In the genomic region with DNA sequence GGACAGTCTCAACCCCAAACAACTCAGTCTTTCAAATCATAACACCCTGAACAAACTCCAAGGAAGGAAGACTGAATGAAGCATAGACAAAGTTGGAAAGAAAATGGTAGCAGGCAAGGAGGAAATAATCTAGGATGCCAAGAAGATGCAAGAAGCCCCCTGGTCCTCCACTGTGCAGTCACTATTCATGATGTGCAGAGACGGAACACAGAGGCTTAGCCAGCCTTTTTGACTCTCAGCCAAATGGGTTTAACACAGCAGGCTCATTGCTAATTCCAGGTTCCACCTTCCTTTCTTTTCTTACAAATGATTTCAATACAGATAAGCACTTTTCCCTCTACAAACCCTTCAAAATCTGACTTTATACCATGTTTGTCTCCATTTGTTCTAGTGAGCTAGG, we compare ENCODE assay signal across 16 mouse cellular contexts. TPM values are rescaled to one million over a fixed set of nuclear protein-coding genes. Genes with fewer than 3 reads are reported as not detected.
"Had no signal": no experiment of that assay in that cellular context is flagged by ENCODE, and none has a peak within 500 bp of the region (broad histone marks: within the 10 kb centered on the region; RNA-seq: fewer than 3 reads in every experiment).

No protein-coding gene starts in this region.

RNA-seq across cellular contexts. Expression of a gene that starts 1.7 kb away (rescaled TPM):
- total RNA-seq: megakaryocyte, adult 5-6 weeks; megakaryocyte-erythroid progenitor cell, adult 5-6 weeks had no signal
- polyA plus RNA-seq: lung, embryonic 14.5 days; lung, embryonic 16.5 days; midbrain, embryonic 10.5 days; midbrain, embryonic 12.5 days; midbrain, embryonic 14.5 days; midbrain, embryonic 16.5 days; neural tube, embryonic 11.5 days; neural tube, embryonic 15.5 days; small intestine, adult 2 months; stomach, embryonic 14.5 days; stomach, embryonic 16.5 days; thymus, postnatal 0 days had no signal

RNA-seq across cellular contexts. Expression of a gene that starts 14.7 kb away (rescaled TPM):
- total RNA-seq: megakaryocyte, adult 5-6 weeks; megakaryocyte-erythroid progenitor cell, adult 5-6 weeks had no signal
- polyA plus RNA-seq: lung, embryonic 16.5 days; midbrain, embryonic 10.5 days; midbrain, embryonic 12.5 days; midbrain, embryonic 14.5 days; midbrain, embryonic 16.5 days; neural tube, embryonic 11.5 days; neural tube, embryonic 13.5 days; neural tube, embryonic 15.5 days; small intestine, adult 2 months; stomach, embryonic 14.5 days; stomach, embryonic 16.5 days had no signal

RNA-seq across cellular contexts. Expression of a gene that starts 20.5 kb away (rescaled TPM):
- total RNA-seq: megakaryocyte, adult 5-6 weeks; megakaryocyte-erythroid progenitor cell, adult 5-6 weeks had no signal
- polyA plus RNA-seq: lung, embryonic 14.5 days; lung, embryonic 16.5 days; midbrain, embryonic 10.5 days; midbrain, embryonic 12.5 days; midbrain, embryonic 14.5 days; midbrain, embryonic 16.5 days; myocyte; neural tube, embryonic 11.5 days; neural tube, embryonic 13.5 days; neural tube, embryonic 15.5 days; small intestine, adult 2 months; stomach, embryonic 14.5 days; stomach, embryonic 16.5 days; thymus, postnatal 0 days had no signal

RNA-seq across cellular contexts. Expression of a gene that starts 38.1 kb away (rescaled TPM):
- total RNA-seq: megakaryocyte, adult 5-6 weeks; megakaryocyte-erythroid progenitor cell, adult 5-6 weeks had no signal
- polyA plus RNA-seq: lung, embryonic 14.5 days; lung, embryonic 16.5 days; midbrain, embryonic 10.5 days; midbrain, embryonic 12.5 days; midbrain, embryonic 14.5 days; midbrain, embryonic 16.5 days; myocyte; neural tube, embryonic 11.5 days; neural tube, embryonic 13.5 days; neural tube, embryonic 15.5 days; small intestine, adult 2 months; stomach, embryonic 14.5 days; stomach, embryonic 16.5 days; thymus, postnatal 0 days had no signal
